Mouse (Mus musculus) gastrocnemius, adult 2 months (tissue): ENCODE data around the gene Rnf208. TPM values are rescaled to one million over a fixed set of nuclear protein-coding genes. Genes with fewer than 3 reads are reported as not detected.

Experiments used
- DNase-seq: peaks from one replicate; pipeline ENCODE4 v3.0.0; 2022
- H3K27ac ChIP-seq: fragments of 200-600 bp; 2 replicates; pipeline ENCODE4 v1.8.1; 2022; ENCODE audit warnings: mild to moderate bottlenecking
- H3K4me3 ChIP-seq: fragments of 200-600 bp; 2 replicates; pipeline ENCODE4 v1.8.1; 2022; ENCODE audit warnings: mild to moderate bottlenecking, moderate library complexity
- CTCF ChIP-seq: fragments of 200-600 bp; IDR thresholded peaks from 2 replicates; pipeline ENCODE4 v1.8.1; 2022; ENCODE audit warnings: antibody characterized with exemption, mild to moderate bottlenecking, moderate library complexity
- intact Hi-C: fragments of 180-260 bp; cut with DNase I; formaldehyde crosslinking; loops from one replicate; pipeline ENCODE4 v1.15.1; 2025
- total RNA-seq, 2 experiments: library from RNA; stranded (reverse); gene quantifications; 2 replicates each; pipeline ENCODE4 v1.2.3; 2021

Gene Rnf208
- total RNA-seq, 2 experiments from 2014 or later, result 0.39 to 0.56 TPM

DNA sequence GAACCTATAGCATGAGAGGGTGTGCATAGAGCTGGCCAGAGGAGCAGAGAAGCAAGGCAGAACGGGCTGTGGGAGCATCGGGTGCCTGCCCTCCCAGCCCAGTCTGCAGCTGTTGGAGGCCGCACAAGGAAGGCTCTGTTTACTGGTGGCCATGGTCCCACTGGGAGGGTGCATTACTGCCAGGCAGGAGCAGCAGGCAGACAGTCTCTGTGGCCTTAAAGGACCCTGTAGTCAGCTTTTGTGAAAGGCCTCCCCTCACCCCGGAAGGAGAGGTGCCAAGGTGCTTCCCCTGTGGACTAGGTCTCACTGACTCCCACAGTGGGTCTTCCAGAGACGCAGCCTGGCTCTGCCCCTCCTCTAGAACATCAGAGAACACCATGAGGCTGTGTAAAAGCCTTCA is 15.2 kb upstream of the Rnf208 start:
- intact Hi-C loops, result loop anchor here (5.0 kb wide), 1 partner anchor 65 kb away; no protein-coding TSS in a partner anchor
- no peak for TF ChIP-seq CTCF
- peak; percentile 83 for DNase-seq
- H3K4me3 ChIP-seq, result peak overlapping the region; percentile 26; the same call in 1 of the 2 replicates
- H3K27ac ChIP-seq, result peak overlapping the region; percentile 98

DNA sequence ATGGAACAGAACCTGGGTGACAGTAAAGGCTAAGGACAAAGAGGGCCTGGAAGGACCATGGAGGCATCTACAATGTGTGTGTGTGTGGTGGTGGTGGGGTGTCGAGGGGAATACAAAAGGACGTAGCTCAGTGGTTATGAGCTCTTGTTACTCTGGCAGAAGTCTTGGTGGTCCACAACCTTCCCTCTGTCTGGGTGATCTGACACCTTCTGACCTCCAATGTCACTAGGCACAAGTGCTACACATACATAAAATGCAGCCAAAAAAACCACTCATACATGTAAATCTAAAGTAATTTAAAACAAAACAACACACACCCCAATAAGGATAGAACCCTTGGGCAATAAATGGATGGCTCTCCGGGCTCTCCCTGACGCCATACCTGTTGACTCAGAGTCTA is 14.6 kb upstream of the Rnf208 start:
- Histone ChIP-seq H3K4me3 (no peak overlapping the region), H3K27ac (peak overlapping the region; percentile 98)
- intact Hi-C loops, result loop anchor here (5.0 kb wide), 1 partner anchor 65 kb away; no protein-coding TSS in a partner anchor
- no peak for TF ChIP-seq CTCF
- DNase-seq, result no peak

DNA sequence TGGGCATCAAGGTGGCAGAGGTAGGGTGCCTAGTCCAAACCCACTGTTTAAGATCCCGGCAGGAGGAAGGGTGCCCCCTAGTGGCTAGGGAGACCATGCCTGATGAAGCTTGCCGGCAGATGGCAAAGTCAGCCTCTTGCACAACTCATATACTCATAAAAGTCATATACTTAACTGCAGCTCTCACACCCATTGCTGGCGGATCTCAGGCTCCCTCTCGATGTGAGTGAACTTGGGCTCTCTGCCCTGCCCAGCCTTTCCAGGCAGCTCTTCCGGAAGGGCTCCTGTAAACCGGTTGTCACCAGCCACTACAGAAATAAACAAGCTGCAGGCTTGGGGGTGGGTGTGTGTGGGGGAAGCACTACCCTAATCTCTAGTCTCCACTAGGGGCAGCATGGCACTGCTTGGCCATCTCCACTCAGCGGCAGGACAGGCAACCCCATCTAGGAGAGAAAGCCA is 13.6 kb upstream of the Rnf208 start:
- Histone ChIP-seq H3K27ac (peak overlapping the region; percentile 98), H3K4me3 (peak overlapping the region; percentile 61)
- peak; percentile 91 for DNase-seq
- peak; percentile 73 for TF ChIP-seq CTCF
- intact Hi-C loops, result loop anchor here (1.0 to 5.0 kb wide), 3 partner anchors 27 to 64 kb away; partner anchors contain the start of gene Tmem203

DNA sequence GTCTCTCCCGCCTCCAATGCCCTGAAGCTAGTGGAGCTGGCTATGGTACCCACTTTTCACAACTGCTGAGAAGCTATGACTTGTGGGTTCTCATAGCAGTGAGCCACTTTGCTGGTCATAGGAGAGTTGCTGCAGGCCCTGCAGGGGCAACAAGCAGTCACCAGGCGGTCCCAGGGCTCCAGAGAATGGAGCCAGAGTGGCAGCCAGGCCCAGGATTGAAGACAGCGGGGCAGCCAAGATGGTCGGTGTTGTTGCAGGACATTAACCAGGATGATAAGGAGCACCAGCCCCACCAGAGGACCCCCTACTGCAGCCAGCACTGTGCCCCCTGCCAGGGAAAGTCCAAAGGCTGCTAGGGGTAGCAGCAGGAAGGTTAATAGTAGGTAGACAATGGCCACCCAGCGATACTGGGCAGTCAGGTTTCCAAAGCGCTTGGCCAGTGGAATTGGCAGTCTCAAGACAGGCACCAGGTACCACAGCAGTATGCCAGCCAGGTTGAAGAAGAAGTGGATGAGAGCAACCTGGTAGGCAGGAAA is 13.0 kb upstream of the Rnf208 start:
- no peak for DNase-seq
- intact Hi-C loops, result loop anchor here (1.0 to 5.0 kb wide), 3 partner anchors 26 to 63 kb away; partner anchors contain the start of gene Tmem203
- H3K27ac ChIP-seq, result peak overlapping the region; percentile 98
- TF ChIP-seq CTCF, result no peak
- peak overlapping the region; percentile 61 for H3K4me3 ChIP-seq

DNA sequence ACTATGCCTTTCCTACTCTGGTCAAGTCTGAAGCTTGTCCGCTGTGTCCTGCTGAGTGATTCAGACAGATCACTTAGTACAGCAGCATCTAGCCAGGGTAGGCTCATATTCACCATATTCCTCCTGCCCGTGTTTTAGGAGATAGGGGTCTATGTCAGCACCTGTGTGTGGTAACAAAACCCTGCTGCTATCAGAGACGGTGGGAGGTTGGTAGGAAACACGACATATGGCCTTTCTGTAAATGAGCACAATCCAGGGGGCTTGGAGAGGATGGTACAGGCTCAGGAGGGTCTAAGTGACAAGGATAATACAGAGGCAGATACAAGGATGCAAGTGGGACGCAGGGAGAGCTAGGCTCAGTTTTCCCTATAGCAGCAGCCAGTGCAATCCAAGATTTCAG is 12.5 kb upstream of the Rnf208 start:
- Histone ChIP-seq H3K4me3 (no peak overlapping the region), H3K27ac (peak overlapping the region; percentile 98; the same call in 1 of the 2 replicates)
- TF ChIP-seq CTCF, result no peak
- intact Hi-C loops, result loop anchor here (5.0 kb wide), 1 partner anchor 63 kb away; no protein-coding TSS in a partner anchor
- DNase-seq, result no peak

DNA sequence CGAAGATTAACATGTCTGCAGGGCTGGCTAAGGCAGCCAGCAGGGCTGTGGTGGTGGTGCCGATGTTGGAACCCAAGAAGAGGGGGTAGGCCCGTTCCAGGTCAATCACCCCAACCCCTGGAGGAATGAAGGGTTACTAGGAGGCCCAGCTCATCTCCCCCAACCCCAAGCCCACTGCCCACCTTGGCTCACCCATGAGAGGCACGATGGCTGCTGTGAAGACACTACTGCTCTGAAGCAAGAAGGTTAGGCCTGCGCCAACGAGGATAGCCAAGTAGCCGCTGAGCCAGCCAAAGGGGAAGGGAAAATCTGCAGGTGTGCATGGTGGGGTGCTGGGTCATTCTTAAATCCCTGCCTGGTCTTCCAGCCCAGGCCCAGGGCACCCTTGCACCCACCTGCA is 11.5 kb upstream of the Rnf208 start:
- no peak for TF ChIP-seq CTCF
- no peak for DNase-seq
- Histone ChIP-seq H3K4me3 (no peak overlapping the region), H3K27ac (no peak overlapping the region)
- intact Hi-C loops, result no loop called here

DNA sequence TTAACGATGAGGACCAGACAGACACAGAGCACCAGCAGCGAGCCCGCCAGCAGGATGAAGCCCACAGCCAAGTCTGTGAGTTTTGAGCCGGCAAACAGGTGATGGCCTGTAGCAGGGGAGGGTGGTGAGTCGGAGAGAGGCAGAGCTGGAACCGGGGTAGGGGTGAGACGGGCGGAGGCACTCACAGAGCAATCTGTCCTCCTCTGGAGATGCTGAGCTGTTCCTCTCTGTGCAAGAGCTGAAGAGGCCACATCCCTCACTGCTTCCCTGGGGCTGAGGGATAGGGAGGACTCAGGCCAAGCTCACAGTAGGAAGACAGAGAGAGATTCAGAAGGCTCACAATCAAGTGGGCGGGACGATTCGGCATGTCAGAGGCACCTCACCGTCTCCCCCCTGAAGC is 11.0 kb upstream of the Rnf208 start:
- intact Hi-C loops, result no loop called here
- Histone ChIP-seq H3K4me3 (no peak overlapping the region), H3K27ac (no peak overlapping the region)
- TF ChIP-seq CTCF, result no peak
- DNase-seq, result no peak

DNA sequence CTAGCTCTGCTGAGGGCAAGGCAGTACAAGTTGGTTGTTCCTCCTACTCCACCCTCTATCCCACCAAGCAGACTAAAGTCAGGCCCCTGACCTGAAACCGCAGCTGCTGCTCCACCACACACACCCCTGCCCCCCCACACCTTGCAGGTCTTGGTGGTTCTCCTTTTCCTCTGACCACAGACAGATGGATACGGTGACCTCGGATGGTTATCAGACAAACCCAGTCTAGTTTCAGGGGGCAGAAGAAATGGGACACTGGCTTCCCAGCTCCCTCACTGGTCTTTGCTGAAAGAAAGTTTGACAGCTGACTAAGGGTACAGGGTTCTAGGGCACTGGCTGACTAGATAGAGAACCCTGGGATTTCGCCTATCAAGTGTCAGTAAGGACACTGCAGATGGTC is 8.6 kb upstream of the Rnf208 start:
- DNase-seq, result no peak
- no peak for TF ChIP-seq CTCF
- H3K4me3 ChIP-seq, result no peak overlapping the region
- no peak overlapping the region for H3K27ac ChIP-seq
- intact Hi-C loops, result no loop called here

DNA sequence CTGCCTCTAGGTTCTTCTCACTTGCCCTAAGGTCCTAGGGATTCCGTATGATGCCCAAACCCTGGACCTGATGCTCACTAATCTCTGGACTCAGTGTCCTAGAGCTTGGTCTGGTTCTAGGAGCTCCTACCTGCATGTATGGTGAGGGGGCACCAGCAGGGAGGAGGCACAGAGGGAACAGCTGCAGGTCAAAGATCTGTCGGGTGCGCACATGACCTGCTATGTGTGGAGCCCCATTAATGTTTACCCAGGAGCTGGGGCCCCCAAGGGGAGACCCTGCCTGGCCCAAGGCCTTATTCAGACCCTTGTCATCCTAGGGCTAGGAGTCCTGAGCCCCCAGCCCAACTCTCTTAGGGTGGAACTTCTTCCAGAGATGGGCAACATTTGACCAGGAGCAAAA is 8.0 kb upstream of the Rnf208 start, which contains the start of gene Slc34a3:
TSS of gene Slc34a3 (minus strand) at position 315 of the 400 bp plus-strand sequence.
- no peak for TF ChIP-seq CTCF
- DNase-seq, result no peak
- no peak within 1 kb of the TSS for H3K27ac ChIP-seq
- H3K4me3 ChIP-seq, result no peak within 1 kb of the TSS
- intact Hi-C loops, result no loop called here

DNA sequence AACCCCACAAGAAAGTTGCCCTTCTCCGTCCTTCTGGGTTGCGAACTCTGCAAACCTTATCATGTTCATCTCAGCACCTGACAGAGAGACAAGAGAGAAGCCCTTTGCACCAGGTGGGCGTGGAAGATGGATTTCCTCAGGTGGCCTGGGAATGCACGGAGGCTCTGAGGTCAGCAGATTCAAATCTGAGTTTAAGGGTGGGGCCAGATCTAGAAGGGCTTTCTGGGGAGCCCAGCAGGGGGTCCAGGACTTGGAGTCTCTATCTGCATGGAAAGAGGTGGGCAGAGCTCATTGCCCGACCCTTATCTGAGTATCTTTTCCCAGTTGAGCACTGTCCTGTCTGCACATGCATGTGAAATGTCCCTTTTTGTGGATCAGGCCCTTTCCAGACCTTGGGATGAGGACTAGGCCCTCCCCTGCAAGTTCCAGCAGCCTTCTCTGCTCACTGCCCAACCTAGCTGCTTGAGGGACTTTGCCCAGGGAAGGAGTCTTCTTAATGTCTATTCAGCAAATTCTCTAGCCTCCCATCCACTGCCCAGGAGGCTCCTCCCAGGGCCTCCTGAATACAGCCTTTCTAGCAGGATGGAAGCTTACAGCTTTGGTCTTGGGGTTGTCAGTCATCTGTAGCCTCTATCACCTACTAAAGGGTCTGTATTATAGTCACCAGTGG is 7.4 kb upstream of the Rnf208 start:
- H3K27ac ChIP-seq, result no peak overlapping the region
- no peak for DNase-seq
- no peak overlapping the region for H3K4me3 ChIP-seq
- intact Hi-C loops, result no loop called here
- no peak for TF ChIP-seq CTCF

DNA sequence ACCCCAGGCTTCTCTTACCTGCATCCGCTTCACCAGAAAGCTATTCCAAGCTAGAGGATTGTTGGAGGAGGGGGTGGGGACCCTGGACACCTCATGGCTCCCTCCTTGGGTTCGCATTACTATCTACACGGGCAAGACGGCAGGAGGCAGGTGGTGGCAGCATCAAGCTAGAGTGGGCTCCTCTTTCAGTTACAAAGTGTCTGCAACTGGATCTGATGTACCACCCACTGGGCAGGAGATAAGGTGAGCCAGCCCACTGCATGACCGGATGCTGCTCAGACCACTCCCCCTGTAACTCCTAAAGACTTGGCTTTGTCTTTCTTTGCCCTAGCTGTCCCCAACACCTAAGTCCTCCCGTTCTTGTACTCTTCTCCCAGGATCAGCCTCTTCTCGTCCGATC is 5.4 kb upstream of the Rnf208 start, which contains the start of gene Rnf224:
TSS of gene Rnf224 (minus strand) at position 174 of the 400 bp plus-strand sequence.
- intact Hi-C loops, result no loop called here
- TF ChIP-seq CTCF, result no peak
- no peak within 1 kb of the TSS for H3K27ac ChIP-seq
- DNase-seq, result no peak
- no peak within 1 kb of the TSS for H3K4me3 ChIP-seq

DNA sequence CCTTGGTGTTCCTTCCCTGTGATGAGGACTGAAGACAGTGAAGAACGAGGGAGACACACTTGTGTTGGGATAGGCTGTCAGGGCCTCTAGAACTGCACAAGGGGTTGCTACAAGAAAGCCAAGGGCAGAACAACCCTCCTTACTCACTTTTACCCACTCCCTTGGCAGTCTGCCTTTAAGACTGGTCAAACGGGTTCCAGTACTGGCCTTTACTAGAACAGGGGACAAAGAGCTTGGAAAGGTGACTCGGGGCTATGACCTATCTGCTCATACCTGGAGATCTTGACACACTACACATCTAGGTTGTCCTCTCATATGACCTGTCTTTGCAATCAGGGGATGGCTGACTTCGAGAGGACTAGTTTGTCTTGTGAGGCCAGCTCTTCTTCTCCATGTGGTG is 4.5 kb upstream of the Rnf208 start:
- H3K4me3 ChIP-seq, result no peak overlapping the region
- DNase-seq, result no peak
- no peak overlapping the region for H3K27ac ChIP-seq
- no peak for TF ChIP-seq CTCF
- intact Hi-C loops, result no loop called here

DNA sequence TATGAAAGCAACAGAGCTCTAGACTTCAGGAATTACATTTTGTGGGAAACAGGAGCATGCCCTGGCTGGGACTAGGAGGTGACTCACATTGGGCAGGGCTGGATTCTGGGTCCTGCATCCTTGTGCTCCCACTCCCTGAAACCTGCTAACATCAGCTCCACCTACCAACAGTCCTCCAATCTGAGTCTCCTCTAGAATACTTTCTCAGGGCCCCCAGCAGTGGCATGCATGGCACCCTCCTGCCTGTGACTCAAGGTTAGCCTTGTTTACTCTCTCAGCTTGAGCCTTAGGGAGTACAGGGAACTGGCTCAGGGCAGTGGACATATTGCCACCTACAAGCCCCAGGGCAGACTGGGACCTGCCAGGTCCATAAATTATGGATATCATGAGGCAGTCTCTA is 3.9 kb upstream of the Rnf208 start:
- Histone ChIP-seq H3K4me3 (no peak overlapping the region), H3K27ac (no peak overlapping the region)
- intact Hi-C loops, result no loop called here
- TF ChIP-seq CTCF, result no peak
- no peak for DNase-seq
